Mouse (Mus musculus) cerebellum, adult 2 months (tissue): ENCODE data around the gene Olfr6.

Experiments
- CTCF ChIP-seq: fragments of 200-500 bp; IDR thresholded peaks from 2 replicates; pipeline ENCODE4 v1.5.1; 2011; ENCODE audit warnings: low read depth, mild to moderate bottlenecking, control low read depth, low read length, moderate library complexity, borderline replicate concordance; ENCODE audit not compliant: insufficient read depth
- POLR2A ChIP-seq: fragments of 200-500 bp; IDR thresholded peaks from 2 replicates; pipeline ENCODE4 v1.6.1; 2011; ENCODE audit warnings: low read length, control low read depth, borderline replicate concordance; ENCODE audit not compliant: insufficient read depth

- TF ChIP-seq CTCF (no peak), POLR2A (no peak)
Observed at GRCm38 (mm10) chr7:106963837-106964236, at the start of gene Olfr6.
